Mouse (Mus musculus): ENCODE results near the gene Rnf227. TPM values are rescaled to one million over a fixed set of nuclear protein-coding genes. Genes with fewer than 3 reads are reported as not detected.

Rnf227 gene
- total RNA-seq, 2 experiments from 2014 or later: 0.27 to 0.89 TPM

Other genes with a start within 250 kb of the Rnf227 start
- 10 to 100 TPM; 34.2 to 82.1 TPM for gene Per1, start 245.2 kb upstream of the Rnf227 start, total RNA-seq (2021)
- not detected for gene Hes7, start 220.1 kb upstream of the Rnf227 start, total RNA-seq (2021)
- under 1 TPM in 1 of 2 experiments, not detected in 1; 0.22 TPM for gene 9130213A22Rik, start 217.9 kb upstream of the Rnf227 start, total RNA-seq (2021)
- not detected for gene Aloxe3, start 214.6 kb upstream of the Rnf227 start, total RNA-seq (2021)
- gene Alox12b, start 183.5 kb upstream of the Rnf227 start, total RNA-seq (2021): not detected
- 1 to 10 TPM; 1.4 to 2.1 TPM for gene Alox8, start 142.6 kb upstream of the Rnf227 start, total RNA-seq (2021)
- 1 to 10 TPM; 1.5 to 1.7 TPM for gene Gucy2e, start 103.4 kb upstream of the Rnf227 start, total RNA-seq (2021)
- 1 to 10 TPM; 2.8 to 3.1 TPM for gene Cntrob, start 16.7 kb upstream of the Rnf227 start, total RNA-seq (2021)
- gene Trappc1, start 16.5 kb upstream of the Rnf227 start, total RNA-seq (2021): 10 to 100 TPM; 54.3 to 60.1 TPM
- under 1 TPM in 1 of 2 experiments, not detected in 1; 0.28 TPM for gene Kcnab3, start 14.2 kb upstream of the Rnf227 start, total RNA-seq (2021)
- gene Chd3, start 28.9 kb downstream of the Rnf227 start, total RNA-seq (2021): 10 to 100 TPM; 21.8 to 22.8 TPM
- 100 to 1,000 TPM; 101 to 103 TPM for gene Naa38, start 55.0 kb downstream of the Rnf227 start, total RNA-seq (2021)
- 10 to 100 TPM; 29.6 to 31.8 TPM for gene Cyb5d1, start 55.2 kb downstream of the Rnf227 start, total RNA-seq (2021)
- 10 to 100 TPM; 23.3 to 29.6 TPM for gene Tmem88, start 57.8 kb downstream of the Rnf227 start, total RNA-seq (2021)
- gene Kdm6b, start 73.2 kb downstream of the Rnf227 start, total RNA-seq (2021): 10 to 100 TPM; 26.1 to 29.1 TPM
- gene Dnah2, start 208.6 kb downstream of the Rnf227 start, total RNA-seq (2021): under 1 TPM; 0.33 to 0.57 TPM
- 10 to 100 TPM; 77.4 to 98.0 TPM for gene Efnb3, start 219.7 kb downstream of the Rnf227 start, total RNA-seq (2021)
- 1 to 10 TPM; 5.1 to 6.3 TPM for gene Wrap53, start 239.8 kb downstream of the Rnf227 start, total RNA-seq (2021)
- gene Trp53, start 239.9 kb downstream of the Rnf227 start, total RNA-seq (2021): 10 to 100 TPM; 13.9 to 17.0 TPM

Measured in heart, postnatal 36 days (tissue).